Mouse (Mus musculus): ENCODE results near the gene Ccdc102a.

DNA sequence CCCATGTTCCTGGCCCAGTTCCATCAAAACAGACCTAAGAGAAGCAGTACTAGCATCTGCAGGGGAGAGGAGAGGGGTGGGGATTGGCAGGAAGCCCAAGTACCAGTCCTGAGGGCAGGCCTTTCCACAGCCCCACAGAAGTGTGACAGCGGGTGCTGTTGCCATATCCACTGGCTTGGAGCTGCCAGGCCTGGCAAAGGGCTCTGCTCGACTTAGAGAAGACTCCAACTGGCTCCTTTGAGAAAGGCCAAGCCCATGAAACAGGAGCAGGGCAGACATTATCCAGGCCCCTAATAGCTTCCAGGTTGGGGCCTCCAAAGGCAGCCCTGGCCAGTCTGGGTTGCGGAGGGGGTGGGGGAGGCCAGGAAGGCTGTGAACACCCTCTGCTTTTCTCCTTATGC lies 3.2 kb downstream of the Ccdc102a start:
- no peak for TF ChIP-seq CTCF (IDR thresholded peaks at IDR 0.05)
- TF ChIP-seq EP300 (IDR thresholded peaks at IDR 0.05): no peak
